Mouse (Mus musculus) activated CD4-positive, CD25-positive, alpha-beta regulatory T cell, adult 4 months (primary cell): Measurements from ENCODE around the gene Utp14a. TPM values are rescaled to one million over a fixed set of nuclear protein-coding genes. Genes with fewer than 3 reads are reported as not detected.
A peak's percentile ranks its signal among the peaks of the same experiment; 100 is the strongest.

Experiments used
- ATAC-seq: one replicate; pipeline ENCODE4 v1.8.0; 2017
- polyA plus RNA-seq, 2 experiments: library from polyadenylated mRNA; unstranded; fragments of 100-300 nt; shearing (Covaris generic); gene quantifications; one replicate each; pipeline ENCODE4 v1.2.1; 2017

The Utp14a gene
- polyA plus RNA-seq, 2 experiments from 2014 or later = 26.8 to 29.1 TPM

GRCm38 (mm10) chrX:48314530-48315079 lies 57.9 kb downstream of the Utp14a start:
- ATAC-seq = peak; percentile 60

- no peak for ATAC-seq
Measured at GRCm38 (mm10) chrX:48317444-48317843, 60.8 kb downstream of the Utp14a start.

- ATAC-seq = peak; percentile 93
Measured at GRCm38 (mm10) chrX:48318194-48318593, 61.5 kb downstream of the Utp14a start.

Other genes starting within 250 kb of the Utp14a start
- under 1 TPM; 0.21 to 0.57 TPM for gene Apln, start 222.0 kb upstream of the Utp14a start, polyA plus RNA-seq
- gene Xpnpep2, start 148.1 kb upstream of the Utp14a start, polyA plus RNA-seq = under 1 TPM in 1 of 2 experiments, not detected in 1; 0.48 TPM
- 100 to 1,000 TPM; 305 to 323 TPM for gene Sash3, start 110.4 kb upstream of the Utp14a start, polyA plus RNA-seq
- 1 to 10 TPM; 1.4 to 1.7 TPM for gene Zdhhc9, start 48.0 kb upstream of the Utp14a start, polyA plus RNA-seq
- gene Bcorl1, start 84.5 kb downstream of the Utp14a start, polyA plus RNA-seq = 1 to 10 TPM; 1.7 to 2.1 TPM
- gene Elf4, start 206.3 kb downstream of the Utp14a start, polyA plus RNA-seq = 10 to 100 TPM; 29.1 to 30.6 TPM